Mouse (Mus musculus) midbrain, embryonic 16.5 days (tissue): Measurements from ENCODE around the gene Olig1. TPM values are rescaled to one million over a fixed set of nuclear protein-coding genes. Genes with fewer than 3 reads are reported as not detected.
A peak's percentile ranks its signal among the peaks of the same experiment; 100 is the strongest.

Experiments
- ATAC-seq: fragments of 200-750 bp; cut with Nextera tagmentation; 2 replicates; pipeline ENCODE4 v1.8.0; 2017; ENCODE audit warnings: moderate TSS enrichment
- H3K27ac ChIP-seq: fragments of 300-500 bp; sonication (generic); 2 replicates; pipeline ENCODE4 v1.5.1; 2014; ENCODE audit warnings: mild to moderate bottlenecking, low read length, mixed read lengths
- H3K27me3 ChIP-seq: fragments of 300-500 bp; sonication (generic); 2 replicates; pipeline ENCODE4 v1.6.1; 2014; ENCODE audit warnings: low read depth, low read length, mixed read lengths; ENCODE audit not compliant: control insufficient read depth, insufficient read depth
- H3K36me3 ChIP-seq: fragments of 300-500 bp; sonication (generic); 2 replicates; pipeline ENCODE4 v1.6.1; 2014; ENCODE audit warnings: mild to moderate bottlenecking, low read length, moderate library complexity, mixed read lengths; ENCODE audit not compliant: control insufficient read depth, insufficient read depth
- H3K4me1 ChIP-seq: fragments of 300-500 bp; sonication (generic); 2 replicates; pipeline ENCODE4 v1.6.1; 2014; ENCODE audit warnings: mild to moderate bottlenecking, low read length, mixed read lengths; ENCODE audit not compliant: control insufficient read depth, insufficient read depth
- H3K4me2 ChIP-seq: fragments of 300-500 bp; sonication (generic); 2 replicates; pipeline ENCODE4 v1.6.1; 2014; ENCODE audit warnings: mild to moderate bottlenecking, low read length, mixed read lengths
- H3K4me3 ChIP-seq: fragments of 300-500 bp; sonication (generic); 2 replicates; pipeline ENCODE4 v1.5.1; 2014; ENCODE audit warnings: low read depth, mild to moderate bottlenecking, low read length, moderate library complexity, mixed read lengths
- H3K9ac ChIP-seq: fragments of 300-500 bp; sonication (generic); 2 replicates; pipeline ENCODE4 v1.6.1; 2014; ENCODE audit warnings: low read depth, low read length, mixed read lengths
- H3K9me3 ChIP-seq: fragments of 300-500 bp; sonication (generic); replicated peaks from 2 replicates; pipeline ENCODE4 v1.6.1; 2014; ENCODE audit warnings: mild to moderate bottlenecking, low read length, mixed read lengths; ENCODE audit not compliant: control insufficient read depth, poor library complexity, severe bottlenecking
- WGBS: fragments of 180-500 bp; shearing (Covaris S2); extraction: QIAGEN DNeasy Blood & Tissue Kit; methylation state at CpG from one replicate; pipeline ENCODE4 v1.1.7; 2014; 5-methylcytosine and 5-hydroxymethylcytosine counted together
- polyA plus RNA-seq: library from polyadenylated mRNA; unstranded; fragments of >200 nt; fragmentation: Nextera tagmentation; extraction: Ambion mirVana; gene quantifications from 2 replicates; pipeline ENCODE4 v1.2.1, GENCODE M21; 2015

Gene Olig1
- 94.2 and 131 TPM in 2 replicates for polyA plus RNA-seq

DNA sequence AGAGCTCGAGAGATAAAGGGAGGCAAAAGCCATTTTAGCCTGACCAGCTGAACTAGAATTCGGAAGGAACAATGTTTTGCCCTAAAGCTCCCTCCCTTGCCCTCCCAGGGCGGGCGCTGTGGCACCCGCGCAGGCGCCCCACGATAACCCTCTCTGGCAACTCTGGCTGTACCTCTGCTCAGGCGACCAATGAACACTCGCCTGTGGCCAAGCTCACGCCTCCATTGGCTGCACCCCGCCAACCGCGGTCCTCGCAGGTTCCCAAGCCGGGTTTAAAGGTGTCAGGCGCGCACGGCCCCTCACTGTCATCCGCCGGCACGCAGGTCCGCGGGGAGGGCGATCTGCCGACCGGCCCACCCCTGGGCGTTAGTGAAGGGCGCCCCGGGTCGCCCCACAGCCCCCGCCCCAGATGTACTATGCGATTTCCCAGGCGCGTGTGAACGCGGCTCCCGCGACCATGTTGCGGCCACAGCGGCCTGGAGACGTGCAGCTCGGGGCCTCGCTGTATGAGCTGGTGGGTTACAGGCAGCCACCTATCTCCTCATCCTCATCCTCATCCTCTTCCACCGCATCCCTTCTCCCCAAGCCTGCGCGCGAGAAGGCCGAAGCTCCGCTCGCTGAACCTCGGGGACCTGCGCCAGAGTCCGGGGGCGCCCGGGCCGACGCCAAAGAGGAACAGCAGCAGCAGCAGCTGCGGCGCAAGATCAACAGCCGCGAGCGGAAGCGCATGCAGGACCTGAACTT, at the start of gene Olig1:
Olig1 (plus strand) TSS at position 305 of the 744 bp plus-strand sequence.
- peaks cover 22% of the 10 kb centered on the region for H3K4me1 ChIP-seq
- H3K4me2 ChIP-seq = peak within 1 kb of the TSS; percentile 77
- H3K27me3 ChIP-seq = peaks cover 86% of the 10 kb centered on the region
- H3K36me3 ChIP-seq = no peaks in the 10 kb centered on the region
- peak within 1 kb of the TSS; percentile 18; the same call in 1 of the 2 replicates for H3K27ac ChIP-seq
- ATAC-seq = peak; percentile 92
- WGBS = under 1% methylated on average over 64 of the region's 64 CpGs
- no peaks in the 10 kb centered on the region for H3K9me3 ChIP-seq
- H3K9ac ChIP-seq = peak within 1 kb of the TSS; percentile 59
- H3K4me3 ChIP-seq = peak within 1 kb of the TSS; percentile 55

- Histone ChIP-seq H3K4me1 (peaks cover 29% of the 10 kb centered on the region), H3K4me2 (peak overlapping the region; percentile 43), H3K27ac (peak overlapping the region; percentile 54), H3K36me3 (no peaks in the 10 kb centered on the region), H3K9me3 (no peaks in the 10 kb centered on the region), H3K27me3 (peaks cover 63% of the 10 kb centered on the region), H3K4me3 (peak overlapping the region; percentile 14), H3K9ac (no peak overlapping the region)
- no peak for ATAC-seq
- under 1% methylated on average over 25 of the region's 25 CpGs for WGBS
Observed at GRCm38 (mm10) chr16:91222171-91222642, 47.4 kb upstream of the Olig1 start.

GRCm38 (mm10) chr16:91222643-91223271, 46.8 kb upstream of the Olig1 start:
- Histone ChIP-seq H3K9me3 (no peaks in the 10 kb centered on the region), H3K27ac (peak overlapping the region; percentile 54; the same call in 1 of the 2 replicates), H3K36me3 (no peaks in the 10 kb centered on the region), H3K9ac (peak overlapping the region; percentile 39; the same call in 1 of the 2 replicates), H3K27me3 (peaks cover 64% of the 10 kb centered on the region), H3K4me2 (peak overlapping the region; percentile 43), H3K4me1 (peaks cover 30% of the 10 kb centered on the region), H3K4me3 (peak overlapping the region; percentile 14)
- ATAC-seq = no peak
- 1% methylated on average over 27 of the region's 27 CpGs for WGBS

DNA sequence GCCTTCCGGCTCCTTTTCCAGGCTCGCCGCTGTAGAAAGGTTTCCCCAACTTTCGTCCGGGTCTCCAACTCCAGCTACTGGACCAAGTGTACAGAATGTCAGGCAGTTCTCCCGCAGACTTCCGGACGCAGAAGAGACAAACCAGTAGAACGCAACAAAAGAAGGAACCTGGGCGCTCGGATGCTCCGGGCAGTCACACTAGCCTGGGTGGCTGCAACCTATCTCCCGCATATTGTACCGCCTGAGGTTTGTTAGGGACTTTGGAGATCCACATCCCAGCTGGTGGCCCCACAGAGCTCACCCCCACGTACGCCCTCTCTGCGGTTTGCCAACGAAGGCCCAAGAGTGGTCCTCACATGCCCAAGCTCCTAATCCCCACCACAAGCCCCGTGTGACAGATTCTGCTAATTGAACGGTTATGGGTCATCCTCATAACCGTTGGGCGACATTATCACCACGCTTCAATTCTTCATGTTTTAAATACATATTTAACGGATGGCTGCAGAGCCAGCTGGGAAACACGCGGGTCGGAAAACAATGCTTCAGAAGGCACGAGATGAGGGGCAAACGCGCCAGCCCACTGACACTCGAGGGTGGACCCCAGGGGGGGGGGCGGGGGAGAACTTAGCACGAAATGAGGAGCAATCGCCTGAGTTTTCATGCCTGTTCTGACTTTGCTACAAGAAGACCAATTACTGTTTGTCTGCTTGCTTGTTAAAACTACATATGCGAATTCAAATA, 46.1 kb upstream of the Olig1 start:
- Histone ChIP-seq H3K9me3 (no peaks in the 10 kb centered on the region), H3K27me3 (peaks cover 59% of the 10 kb centered on the region), H3K9ac (peak overlapping the region; percentile 39; the same call in 1 of the 2 replicates), H3K4me2 (peak overlapping the region; percentile 43), H3K4me1 (peaks cover 30% of the 10 kb centered on the region), H3K36me3 (no peaks in the 10 kb centered on the region), H3K27ac (0 out of 2 replicates have a peak overlapping the region, but pooled peaks have one; percentile 40), H3K4me3 (peak overlapping the region; percentile 14; the same call in 1 of the 2 replicates)
- WGBS = 1% methylated on average over 35 of the region's 35 CpGs
- no peak for ATAC-seq

DNA sequence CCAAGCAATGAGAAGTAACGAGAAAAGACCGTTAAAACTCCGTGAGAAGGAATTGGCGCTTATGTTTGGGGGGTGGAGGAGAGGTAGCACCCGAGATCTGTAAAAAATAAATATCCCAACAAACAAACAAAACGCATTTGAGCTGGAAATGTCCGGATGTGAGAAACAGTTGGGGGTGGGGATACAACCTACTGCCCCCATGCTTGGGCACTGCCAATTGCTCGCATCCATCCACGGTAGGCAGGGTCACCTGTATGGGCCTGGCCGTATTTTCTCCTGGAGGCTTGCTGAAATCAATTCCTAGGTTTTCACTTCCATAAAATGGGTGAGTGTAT, 45.5 kb upstream of the Olig1 start:
- no peak overlapping the region for H3K27ac ChIP-seq
- H3K9ac ChIP-seq = no peak overlapping the region
- H3K4me1 ChIP-seq = peaks cover 30% of the 10 kb centered on the region
- no peaks in the 10 kb centered on the region for H3K36me3 ChIP-seq
- peak overlapping the region; percentile 43; the same call in 1 of the 2 replicates for H3K4me2 ChIP-seq
- no peaks in the 10 kb centered on the region for H3K9me3 ChIP-seq
- peaks cover 54% of the 10 kb centered on the region for H3K27me3 ChIP-seq
- no peak for ATAC-seq
- no peak overlapping the region for H3K4me3 ChIP-seq
- WGBS = 6% methylated on average over 10 of the region's 10 CpGs

DNA sequence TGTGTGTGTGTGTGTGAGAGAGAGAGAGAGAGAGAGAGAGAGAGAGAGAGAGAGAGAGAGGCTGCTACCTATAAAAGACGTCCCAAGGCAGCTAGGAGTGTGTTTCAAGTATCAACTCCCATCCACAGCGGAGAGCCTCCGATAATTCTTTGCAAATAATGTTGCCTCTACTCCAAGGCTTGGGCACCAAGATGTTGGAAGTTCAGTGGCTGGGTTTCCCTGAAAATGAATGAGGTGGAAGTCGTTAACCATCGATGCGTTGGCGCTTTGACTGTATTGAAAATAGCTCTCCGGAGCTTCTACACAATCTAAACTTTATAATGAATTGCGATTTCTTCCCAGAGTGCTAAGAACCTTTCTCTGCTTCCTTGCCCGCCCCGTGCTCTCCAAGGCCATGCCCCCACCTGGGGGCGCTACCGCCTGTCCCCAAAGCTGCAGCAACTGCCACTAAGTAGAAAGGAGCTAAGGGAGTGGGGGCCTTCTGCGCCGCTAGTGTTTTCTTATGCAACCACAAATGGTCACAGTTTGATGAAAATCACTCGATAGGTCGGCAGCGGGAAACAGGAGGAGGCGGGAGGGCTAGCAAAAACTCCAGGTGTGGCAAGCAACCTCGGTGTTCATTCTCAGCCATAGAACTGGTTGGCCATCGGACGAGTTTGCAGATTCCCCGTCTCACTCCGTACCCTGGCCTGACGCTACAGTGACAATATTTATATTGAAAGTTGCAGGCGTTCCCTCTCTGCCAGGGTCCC, 44.9 kb upstream of the Olig1 start:
- H3K4me3 ChIP-seq = peak overlapping the region; percentile 32
- H3K4me1 ChIP-seq = peaks cover 30% of the 10 kb centered on the region
- H3K27ac ChIP-seq = 0 out of 2 replicates have a peak overlapping the region, but pooled peaks have one; percentile 3
- no peak for ATAC-seq
- no peaks in the 10 kb centered on the region for H3K36me3 ChIP-seq
- H3K9me3 ChIP-seq = no peaks in the 10 kb centered on the region
- peak overlapping the region; percentile 48 for H3K4me2 ChIP-seq
- no peak overlapping the region for H3K9ac ChIP-seq
- WGBS = under 1% methylated on average over 26 of the region's 26 CpGs
- peaks cover 52% of the 10 kb centered on the region for H3K27me3 ChIP-seq

DNA sequence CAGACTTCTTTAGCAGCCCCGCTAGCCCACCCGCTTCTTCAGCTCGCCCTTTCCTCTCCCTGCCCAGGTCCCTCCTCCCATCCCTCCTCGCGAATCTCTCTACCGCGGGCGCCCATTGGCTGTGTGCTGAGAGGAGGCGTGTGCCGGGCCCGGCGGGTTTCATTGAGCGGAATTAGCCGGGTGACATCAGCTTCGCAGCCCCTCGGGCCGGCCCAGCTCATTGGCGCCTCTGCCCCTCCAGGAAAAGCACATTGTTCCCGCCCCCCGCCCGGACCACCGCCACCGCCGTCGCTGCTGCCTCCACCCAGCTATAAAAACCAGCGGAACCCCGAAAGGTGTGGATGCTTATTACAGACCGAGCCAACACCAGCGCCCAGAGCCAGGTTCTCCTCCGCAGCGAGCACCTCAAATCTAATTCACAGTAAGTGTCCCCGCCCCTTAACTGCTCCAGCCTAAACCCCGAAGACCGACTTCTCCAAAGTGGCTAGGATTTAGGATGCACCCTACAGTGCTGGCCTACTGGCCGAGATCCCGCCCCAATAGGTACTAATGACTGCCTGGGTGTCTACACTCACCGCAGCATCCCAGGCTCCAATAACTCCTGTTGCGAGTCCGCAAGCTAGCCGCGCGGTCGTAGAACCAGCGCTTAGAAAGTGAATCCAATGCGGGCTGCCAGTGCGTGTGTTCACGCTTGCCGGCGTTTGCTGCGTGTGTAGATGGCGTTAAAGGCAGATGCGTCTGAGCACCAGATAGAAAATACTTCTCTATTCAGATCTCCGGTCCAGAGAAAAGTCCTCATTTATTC, 44.1 kb upstream of the Olig1 start, which contains the start of gene Olig2:
Olig2 (plus strand) TSS at position 225 of the 805 bp plus-strand sequence.
- WGBS = under 1% methylated on average over 53 of the region's 53 CpGs
- Histone ChIP-seq H3K9me3 (no peaks in the 10 kb centered on the region), H3K9ac (peak within 1 kb of the TSS; percentile 44; the same call in 1 of the 2 replicates), H3K4me3 (peak within 1 kb of the TSS; percentile 32), H3K4me2 (peak within 1 kb of the TSS; percentile 48), H3K27ac (peak within 1 kb of the TSS; percentile 66), H3K4me1 (peaks cover 23% of the 10 kb centered on the region), H3K27me3 (peaks cover 55% of the 10 kb centered on the region), H3K36me3 (no peaks in the 10 kb centered on the region)
- ATAC-seq = peak; percentile 81
